Mouse (Mus musculus): Measurements from ENCODE around the gene Adssl1.

The Adssl1 gene

GRCm38 (mm10) chr12:112660576-112661326, 40.9 kb downstream of the Adssl1 start:
- peak; percentile 78 for DNase-seq

GRCm38 (mm10) chr12:112661327-112661605, 41.4 kb downstream of the Adssl1 start:
- DNase-seq, result no peak

GRCm38 (mm10) chr12:112661851-112662250, 42.0 kb downstream of the Adssl1 start:
- no peak for DNase-seq

GRCm38 (mm10) chr12:112663303-112663702, 43.5 kb downstream of the Adssl1 start:
- no peak for DNase-seq

- no peak for DNase-seq
These were observed 43.9 kb downstream of the Adssl1 start for GRCm38 (mm10) chr12:112663716-112664115.

- peak; percentile 45 for DNase-seq
These were observed 44.3 kb downstream of the Adssl1 start for GRCm38 (mm10) chr12:112664124-112664523.

- DNase-seq, result no peak
These were observed 44.8 kb downstream of the Adssl1 start for GRCm38 (mm10) chr12:112664656-112665055.

- peak; percentile 34 for DNase-seq
These were observed 45.6 kb downstream of the Adssl1 start for GRCm38 (mm10) chr12:112665445-112665844.

GRCm38 (mm10) chr12:112665881-112666544, 46.2 kb downstream of the Adssl1 start:
- DNase-seq, result no peak

GRCm38 (mm10) chr12:112667619-112668297, 47.9 kb downstream of the Adssl1 start:
- no peak for DNase-seq

GRCm38 (mm10) chr12:112670718-112671393, 51.0 kb downstream of the Adssl1 start:
- peak; percentile 39 for DNase-seq

GRCm38 (mm10) chr12:112671891-112672290, 52.0 kb downstream of the Adssl1 start:
- peak; percentile 32 for DNase-seq

GRCm38 (mm10) chr12:112672744-112673575, 53.1 kb downstream of the Adssl1 start:
- DNase-seq, result peak; percentile 64

- peak; percentile 68 for DNase-seq
These were observed 53.8 kb downstream of the Adssl1 start for GRCm38 (mm10) chr12:112673576-112674091.

GRCm38 (mm10) chr12:112674132-112675011, 54.5 kb downstream of the Adssl1 start, which contains the start of gene Akt1:
Gene Akt1 (minus strand): TSS chr12:112674884.
- DNase-seq, result peak; percentile 72

- DNase-seq, result peak; percentile 93
These were observed 55.6 kb downstream of the Adssl1 start for GRCm38 (mm10) chr12:112675245-112676035.

GRCm38 (mm10) chr12:112677076-112677475, 57.2 kb downstream of the Adssl1 start:
- DNase-seq, result no peak

- no peak for DNase-seq
These were observed 58.2 kb downstream of the Adssl1 start for GRCm38 (mm10) chr12:112677943-112678554.

- DNase-seq, result peak; percentile 87
These were observed 58.7 kb downstream of the Adssl1 start, which contains the start of gene Zbtb42 for GRCm38 (mm10) chr12:112678555-112679026. Gene Zbtb42 (plus strand): TSS chr12:112678828.
